Mouse (Mus musculus): ENCODE results near the gene Smtnl2.

Smtnl2 gene

GRCm38 (mm10) chr11:72402017-72402416, 9.5 kb downstream of the Smtnl2 start:
- no peak for DNase-seq (ENCODE audit: low read depth, low spot score)

DNA sequence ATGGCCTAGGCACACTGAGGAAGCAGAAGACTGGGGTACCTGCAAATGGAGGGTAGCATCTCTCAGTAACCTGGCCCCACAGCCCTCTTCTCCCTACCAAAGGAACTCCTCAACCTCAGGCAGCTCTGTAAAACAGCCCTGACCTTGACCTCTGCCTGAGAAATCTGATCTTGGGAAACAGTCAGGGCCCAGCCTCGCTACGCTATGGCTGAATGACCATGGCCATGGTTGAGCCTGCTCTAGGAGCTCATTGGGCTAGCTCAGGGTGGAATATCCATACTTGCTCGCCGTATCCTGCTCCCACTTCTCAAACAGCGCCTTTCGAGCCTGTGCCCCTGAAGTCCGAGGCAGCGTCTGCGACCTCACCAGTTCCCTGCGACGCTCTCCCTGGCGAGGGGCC, 10.4 kb downstream of the Smtnl2 start:
- no peak for DNase-seq (ENCODE audit: low read depth, low spot score)

- DNase-seq (ENCODE audit: low read depth, low spot score): no peak
These were observed 13.5 kb downstream of the Smtnl2 start for GRCm38 (mm10) chr11:72397811-72398525.

DNA sequence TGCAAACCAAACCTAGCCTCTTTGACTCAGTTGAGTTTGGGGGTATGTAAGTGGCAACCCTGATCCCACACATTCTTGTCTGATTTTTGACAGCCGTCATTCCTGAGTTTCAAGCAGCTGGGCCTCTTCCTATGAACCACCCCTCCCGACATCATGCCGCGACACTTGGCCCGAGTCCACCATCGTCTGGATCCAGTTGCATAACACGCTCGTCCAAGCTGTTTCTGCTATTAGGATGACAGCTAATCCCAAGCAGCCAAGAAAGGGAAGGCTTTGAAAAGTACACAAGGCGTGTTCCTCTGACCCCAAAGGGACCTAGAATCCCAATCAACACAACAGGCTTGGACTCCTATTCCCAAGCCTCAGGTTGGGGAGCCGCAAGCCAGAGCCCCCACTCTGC, 14.4 kb downstream of the Smtnl2 start:
- DNase-seq (ENCODE audit: low read depth, low spot score): no peak

DNA sequence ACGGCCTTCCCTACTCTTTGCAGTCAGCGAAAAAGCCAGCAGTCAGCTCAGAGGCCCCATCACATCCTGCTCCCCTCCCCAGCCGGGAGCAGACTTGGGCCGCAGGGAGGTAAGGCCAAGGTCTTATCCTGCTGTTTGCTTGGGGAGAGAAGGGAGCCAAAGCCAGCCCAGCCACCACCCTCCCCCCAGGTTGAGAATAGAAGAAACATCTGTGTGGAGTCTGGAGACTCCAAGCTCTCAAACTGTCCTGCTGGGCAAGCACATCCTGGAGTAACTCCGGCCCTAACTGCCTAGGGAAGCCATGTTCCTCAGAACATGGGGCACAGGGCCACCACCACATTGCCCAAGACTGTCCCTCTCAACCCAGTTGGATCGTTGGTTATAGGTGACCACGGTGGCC, 14.9 kb downstream of the Smtnl2 start:
- DNase-seq (ENCODE audit: low read depth, low spot score): no peak

DNA sequence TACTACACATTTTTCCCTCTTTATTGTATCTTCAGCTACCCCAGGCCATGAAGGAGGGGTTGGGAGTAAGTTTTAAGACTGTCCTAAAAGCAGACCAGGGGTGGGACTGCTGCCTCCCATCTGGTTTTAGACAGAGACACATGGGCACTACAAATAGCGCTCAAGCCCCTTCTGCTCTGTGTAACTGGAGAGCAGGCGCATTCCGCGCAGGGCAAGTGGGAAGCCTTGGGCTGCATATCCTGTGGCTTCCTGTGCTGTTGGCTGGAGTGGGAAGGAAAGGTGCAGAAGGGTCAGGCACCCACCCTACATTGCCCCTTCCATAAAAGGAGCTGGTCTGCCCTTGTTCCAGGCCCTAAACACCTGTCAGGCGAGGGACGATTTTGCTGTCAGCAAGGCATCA, 15.9 kb downstream of the Smtnl2 start:
- no peak for DNase-seq (ENCODE audit: low read depth, low spot score)

DNA sequence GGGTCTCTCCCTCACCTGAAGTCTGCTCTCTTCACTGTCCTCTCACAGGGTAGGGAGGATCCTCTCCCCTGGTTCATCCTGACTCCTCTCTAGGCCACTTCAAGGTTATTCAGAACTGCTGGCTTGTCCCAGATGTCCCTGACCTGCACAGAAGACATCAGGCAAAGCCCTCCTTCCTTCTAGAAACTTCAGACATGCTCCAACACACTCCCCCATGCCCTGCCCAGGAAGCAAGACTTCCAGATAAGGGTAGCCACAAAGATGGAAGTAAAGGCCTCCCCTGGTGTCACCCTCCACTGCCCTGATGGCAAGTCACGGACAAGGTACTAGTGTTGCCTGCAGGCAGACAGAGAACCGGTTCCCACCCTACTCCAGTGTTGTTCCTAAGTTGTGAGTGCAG, 16.8 kb downstream of the Smtnl2 start:
- DNase-seq (ENCODE audit: low read depth, low spot score): no peak

GRCm38 (mm10) chr11:72393669-72394068, 17.8 kb downstream of the Smtnl2 start:
- no peak for DNase-seq (ENCODE audit: low read depth, low spot score)

GRCm38 (mm10) chr11:72393243-72393642, 18.3 kb downstream of the Smtnl2 start:
- no peak for DNase-seq (ENCODE audit: low read depth, low spot score)

GRCm38 (mm10) chr11:72391181-72391580, 20.3 kb downstream of the Smtnl2 start:
- DNase-seq (ENCODE audit: low read depth, low spot score): no peak

DNA sequence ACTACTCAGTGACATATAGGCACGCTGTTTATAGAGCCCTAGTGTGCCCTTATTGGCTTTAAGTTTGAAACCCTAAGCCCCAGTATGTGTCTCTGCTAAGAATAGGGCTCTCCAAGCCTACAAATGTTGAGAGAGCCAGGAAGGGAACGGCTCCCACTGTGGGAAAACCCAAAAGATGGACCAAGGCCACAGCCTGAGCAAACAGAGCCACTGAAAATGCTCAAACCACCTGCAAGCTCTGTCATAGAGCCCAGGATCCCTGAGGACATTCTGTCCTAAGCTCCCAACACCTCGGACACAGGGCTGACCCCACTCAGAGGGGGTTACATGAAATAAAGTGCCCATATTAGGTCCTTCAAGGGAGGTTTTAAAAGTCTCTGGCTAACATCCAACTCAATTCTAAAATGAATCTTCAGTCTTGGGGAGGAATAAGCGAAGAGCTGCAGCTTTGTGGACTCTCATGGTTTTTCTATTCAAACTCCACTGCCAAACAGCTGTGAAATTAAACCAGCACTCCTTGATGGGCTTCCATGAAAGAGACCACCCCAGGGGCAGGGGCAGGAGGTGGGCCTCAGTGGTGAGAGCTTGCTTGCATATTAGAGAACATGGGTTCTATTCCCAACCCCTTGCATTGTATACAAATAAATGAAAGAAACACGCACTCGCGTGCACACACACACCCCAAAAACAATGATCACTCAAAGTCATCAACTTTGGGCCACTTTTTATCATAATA, 21.9 kb downstream of the Smtnl2 start:
- DNase-seq (ENCODE audit: low read depth, low spot score): no peak

GRCm38 (mm10) chr11:72388113-72388529, 23.4 kb downstream of the Smtnl2 start:
- DNase-seq (ENCODE audit: low read depth, low spot score): no peak

DNA sequence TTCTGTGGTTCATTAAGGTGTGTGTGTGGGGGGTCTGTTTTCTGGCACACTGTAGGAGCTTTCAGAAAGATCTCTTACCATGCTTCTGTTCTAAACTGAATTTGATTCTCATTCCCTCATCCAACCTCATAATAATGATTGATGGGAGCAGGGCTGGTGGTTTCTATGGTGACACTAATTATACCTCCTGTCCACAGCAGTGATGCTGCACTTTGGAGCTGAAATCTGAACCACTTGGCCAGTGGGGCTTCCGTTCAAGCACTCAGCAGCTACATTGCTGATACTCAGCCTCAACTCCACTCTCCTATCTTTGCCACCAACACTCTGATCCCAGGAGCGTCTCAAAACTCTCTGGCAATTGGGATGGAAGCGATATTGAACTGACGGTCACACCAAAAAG, 32.2 kb downstream of the Smtnl2 start:
- DNase-seq (ENCODE audit: low read depth, low spot score): no peak

DNA sequence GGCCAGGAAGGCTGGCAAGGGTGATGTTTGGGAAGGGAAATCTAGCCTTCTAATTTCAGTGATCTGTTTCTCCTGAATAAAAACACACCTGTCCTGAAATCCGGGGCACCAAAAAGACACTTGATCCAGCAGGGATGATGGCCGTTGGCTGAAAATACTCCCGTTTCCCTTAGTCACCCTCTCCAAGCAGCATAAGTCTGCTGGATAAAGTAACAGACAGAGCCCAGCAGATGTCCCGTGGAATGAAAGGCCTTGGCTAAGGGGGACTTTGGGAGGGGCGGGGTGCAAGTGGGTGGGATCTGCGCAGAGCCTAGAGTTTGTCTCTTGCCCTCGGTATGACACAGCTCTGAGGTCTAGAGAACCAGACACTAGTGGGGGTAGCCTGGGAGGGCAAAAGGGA, 33.3 kb downstream of the Smtnl2 start:
- DNase-seq (ENCODE audit: low read depth, low spot score): no peak

- DNase-seq (ENCODE audit: low read depth, low spot score): no peak
These were observed 35.0 kb downstream of the Smtnl2 start for GRCm38 (mm10) chr11:72376562-72376961.

- no peak for DNase-seq (ENCODE audit: low read depth, low spot score)
These were observed 41.4 kb downstream of the Smtnl2 start for GRCm38 (mm10) chr11:72369904-72370672.

DNA sequence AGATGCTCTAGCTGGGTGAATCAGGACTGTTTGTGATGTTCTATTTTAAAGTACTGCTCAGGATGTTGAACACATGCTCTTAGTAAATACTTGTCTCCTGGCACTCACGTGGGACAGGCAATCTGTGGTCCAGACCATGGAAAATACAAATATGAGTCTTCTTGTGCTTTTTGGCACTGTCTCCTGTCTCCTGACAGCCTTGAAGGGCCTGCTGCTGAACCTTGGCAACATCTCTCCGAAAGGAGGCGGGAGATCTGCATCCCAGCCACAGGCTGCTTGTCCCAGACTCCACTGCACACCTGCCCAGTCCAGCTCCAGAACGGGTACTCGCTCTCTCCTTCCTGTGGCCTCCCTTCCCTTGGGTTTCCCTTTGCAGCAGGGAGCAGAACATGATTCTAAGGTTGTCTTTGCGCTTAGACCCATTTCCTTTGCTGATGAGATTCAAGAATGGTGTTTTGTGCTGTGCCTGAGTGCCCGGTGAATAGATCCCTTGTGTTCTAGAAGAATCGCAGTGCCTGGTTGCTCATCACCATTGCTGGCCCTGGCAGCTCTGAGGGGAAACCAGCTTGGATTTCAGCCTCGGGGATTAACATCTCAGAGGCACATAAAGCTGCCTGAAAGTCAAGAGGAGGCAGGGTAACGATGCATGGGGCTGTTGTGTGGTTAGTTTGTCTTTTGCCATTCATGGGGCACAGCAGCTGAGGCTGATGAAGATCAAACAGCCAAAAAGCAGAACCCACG, 43.4 kb downstream of the Smtnl2 start:
- no peak for DNase-seq (ENCODE audit: low read depth, low spot score)

- DNase-seq (ENCODE audit: low read depth, low spot score): no peak
These were observed 45.4 kb downstream of the Smtnl2 start for GRCm38 (mm10) chr11:72366126-72366525.

- no peak for DNase-seq (ENCODE audit: low read depth, low spot score)
These were observed 47.0 kb downstream of the Smtnl2 start for GRCm38 (mm10) chr11:72364526-72364925.

DNA sequence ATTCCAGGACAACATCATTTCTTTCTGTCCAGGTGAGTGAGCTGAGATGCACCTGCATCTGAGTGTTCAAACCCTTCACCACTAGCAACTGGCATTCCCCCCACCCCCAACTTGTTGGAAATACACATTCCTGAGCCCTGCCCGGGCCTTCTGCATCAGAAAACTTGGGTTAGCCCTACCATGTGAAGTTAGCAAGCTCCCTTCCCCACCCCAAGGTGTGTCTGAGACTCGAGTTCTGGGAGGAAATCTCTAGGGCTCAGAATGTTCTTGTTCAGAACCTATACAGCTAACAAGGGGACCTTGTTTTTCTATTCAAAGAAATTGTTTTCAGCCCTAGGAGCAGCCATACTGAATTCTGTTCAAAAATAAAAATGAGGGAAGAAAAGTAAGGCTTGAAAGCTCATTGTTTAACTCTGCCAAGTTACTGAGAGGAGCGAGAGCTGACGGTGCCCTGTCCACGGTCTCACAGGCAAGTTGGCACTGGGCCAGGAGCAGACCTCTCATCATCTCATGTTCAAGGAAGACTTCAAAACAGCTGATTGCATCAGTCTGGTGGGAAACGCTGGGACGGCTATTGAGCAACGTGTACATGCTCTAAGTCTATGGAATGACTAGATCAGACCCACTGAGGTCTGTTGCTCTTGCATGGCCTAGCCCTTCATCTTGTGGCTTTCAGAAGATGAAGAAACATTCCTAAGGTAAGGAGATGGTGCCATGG, 47.8 kb downstream of the Smtnl2 start:
- DNase-seq (ENCODE audit: low read depth, low spot score): no peak

DNA sequence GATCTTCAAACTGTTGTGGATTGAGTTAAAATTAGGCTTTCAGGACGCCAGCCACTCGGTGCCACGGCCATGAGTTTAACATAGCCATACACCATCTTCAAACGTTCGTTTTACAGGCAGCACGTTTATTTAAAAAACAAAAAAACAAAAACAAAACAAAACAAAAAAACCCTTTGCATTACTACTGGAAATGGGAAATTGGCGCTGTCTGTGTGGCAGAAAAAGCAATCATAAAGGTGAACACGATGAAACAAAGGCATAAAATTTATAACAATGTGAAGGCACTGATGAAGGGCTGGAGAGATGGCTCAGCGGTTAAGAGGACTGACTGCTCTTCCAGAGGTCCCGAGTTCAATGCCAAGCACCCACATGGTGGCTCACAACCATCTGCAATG, 49.2 kb downstream of the Smtnl2 start, which contains the start of gene Tekt1:
TSS of gene Tekt1 (minus strand) at position 96 of the 395 bp plus-strand sequence.
- no peak for DNase-seq (ENCODE audit: low read depth, low spot score)

Measured in embryo, embryonic 11.5 days (tissue).